Mouse (Mus musculus) CH12.LX (cell line): ENCODE data around the gene Phactr3. TPM values are rescaled to one million over a fixed set of nuclear protein-coding genes. Genes with fewer than 3 reads are reported as not detected.

ENCODE experiments used
- DNase-seq: peaks from one replicate; pipeline ENCODE4 v3.0.0-alpha.2; 2013; ENCODE audit errors: extremely low read depth
- H3K27ac ChIP-seq: 2 replicates; pipeline ENCODE4 v1.5.1; 2012; ENCODE audit warnings: low read depth, mild to moderate bottlenecking, control low read depth, moderate library complexity; ENCODE audit not compliant: insufficient read depth
- H3K27me3 ChIP-seq: replicated peaks from 2 replicates; pipeline ENCODE3; 2012; ENCODE audit warnings: inconsistent platforms
- H3K36me3 ChIP-seq, 2 experiments: replicated peaks in 1 of 2; 2 replicates each; pipeline versions ENCODE3 to v1.6.1; 2012; ENCODE audit warnings: inconsistent platforms in 1 of 2, low read length in 1 of 2, mild to moderate bottlenecking in 1 of 2, mixed read lengths in 1 of 2, moderate library complexity in 1 of 2; ENCODE audit not compliant: control insufficient read depth in 1 of 2, insufficient read depth in 1 of 2
- H3K4me1 ChIP-seq, 2 experiments: 2 replicates each; pipeline ENCODE4 v1.6.1; 2012; ENCODE audit warnings: inconsistent platforms in 1 of 2, moderate library complexity in 1 of 2; ENCODE audit not compliant: insufficient read depth in 2 of 2, control insufficient read depth in 1 of 2
- H3K4me2 ChIP-seq: 2 replicates; pipeline ENCODE4 v1.6.1; 2012; ENCODE audit warnings: low read depth, mild to moderate bottlenecking, control low read depth; ENCODE audit not compliant: poor library complexity, insufficient read depth, severe bottlenecking
- H3K4me3 ChIP-seq, 3 experiments: fragments of 150-350 bp in 1 of 3; sonication (generic) in 1 of 3; replicated peaks in 1 of 3; 2 replicates each; pipeline versions ENCODE3 to v1.5.1; 2011 to 2012; ENCODE audit warnings: low read depth in 2 of 3, low read length in 2 of 3, mild to moderate bottlenecking in 2 of 3, moderate library complexity in 2 of 3, control low read depth in 1 of 3, improper control_type of control experiment in 1 of 3, inconsistent platforms in 1 of 3, mixed read lengths in 1 of 3; ENCODE audit not compliant: poor library complexity in 1 of 3
- H3K79me2 ChIP-seq: replicated peaks from 2 replicates; pipeline ENCODE4 v1.6.1; 2012; ENCODE audit warnings: mild to moderate bottlenecking, moderate library complexity; ENCODE audit not compliant: control insufficient read depth, poor library complexity, insufficient read depth, severe bottlenecking; ENCODE audit errors: extremely low read depth
- H3K9ac ChIP-seq: 2 replicates; pipeline ENCODE4 v1.6.1; 2012; ENCODE audit warnings: low read depth, mild to moderate bottlenecking, control low read depth, moderate library complexity; ENCODE audit not compliant: insufficient read depth
- H3K9me3 ChIP-seq: replicated peaks from 2 replicates; pipeline ENCODE3; 2012; ENCODE audit warnings: low read length, inconsistent platforms, mixed read lengths
- BHLHE40 ChIP-seq: IDR thresholded peaks from 2 replicates; pipeline ENCODE4 v1.6.1; 2011; ENCODE audit warnings: mild to moderate bottlenecking, low read depth, low read length, improper control_type of control experiment
- CHD1 ChIP-seq: IDR thresholded peaks from 2 replicates; pipeline ENCODE4 v1.6.1; 2012; ENCODE audit warnings: low read depth, low read length, improper control_type of control experiment, inconsistent platforms
- CTCF ChIP-seq, 2 experiments: IDR thresholded peaks in 1 of 2; conservative IDR thresholded peaks in 1 of 2; 2 replicates each; pipeline ENCODE4 v1.5.1; 2011 to 2012; ENCODE audit warnings: low read depth in 2 of 2, low read length in 2 of 2, improper control_type of control experiment in 1 of 2, inconsistent platforms in 1 of 2, mild to moderate bottlenecking in 1 of 2, moderate library complexity in 1 of 2
- E2F4 ChIP-seq: IDR thresholded peaks from 2 replicates; pipeline ENCODE4 v1.6.1; 2011; ENCODE audit warnings: low read depth, low read length, improper control_type of control experiment; ENCODE audit not compliant: insufficient replicate concordance
- EP300 ChIP-seq: IDR thresholded peaks from 2 replicates; pipeline ENCODE4 v1.6.1; 2011; ENCODE audit warnings: low read length, improper control_type of control experiment
- HCFC1 ChIP-seq: IDR thresholded peaks from 2 replicates; pipeline ENCODE4 v1.6.1; 2012; ENCODE audit warnings: low read depth, mild to moderate bottlenecking, inconsistent platforms, low read length, improper control_type of control experiment
- IRF4 ChIP-seq: IDR thresholded peaks from 2 replicates; pipeline ENCODE4 v1.6.1; 2014; ENCODE audit warnings: low read depth, mild to moderate bottlenecking, inconsistent platforms, low read length, improper control_type of control experiment
- JUN ChIP-seq: IDR thresholded peaks from 2 replicates; pipeline ENCODE4 v1.6.1; 2011; ENCODE audit warnings: low read depth, mild to moderate bottlenecking, low read length, improper control_type of control experiment, moderate library complexity; ENCODE audit not compliant: insufficient read depth
- MXI1 ChIP-seq: IDR thresholded peaks from 2 replicates; pipeline ENCODE4 v1.6.1; 2011; ENCODE audit warnings: mild to moderate bottlenecking, low read depth, low read length, improper control_type of control experiment
- NELFE ChIP-seq: IDR thresholded peaks from 2 replicates; pipeline ENCODE4 v1.6.1; 2011; ENCODE audit warnings: low read depth, low read length, improper control_type of control experiment
- PAX5 ChIP-seq: IDR thresholded peaks from 2 replicates; pipeline ENCODE4 v1.6.1; 2012; ENCODE audit warnings: low read length, inconsistent platforms, mixed read lengths
- SIN3A ChIP-seq: IDR thresholded peaks from 2 replicates; pipeline ENCODE4 v1.6.1; 2012; ENCODE audit warnings: low read length, improper control_type of control experiment, inconsistent platforms
- UBTF ChIP-seq: IDR thresholded peaks from 2 replicates; pipeline ENCODE4 v1.6.1; 2012; ENCODE audit warnings: low read depth, mild to moderate bottlenecking, inconsistent platforms, low read length, improper control_type of control experiment, moderate library complexity
- ZKSCAN1 ChIP-seq: IDR thresholded peaks from 2 replicates; pipeline ENCODE4 v1.6.1; 2012; ENCODE audit warnings: low read depth, inconsistent platforms, low read length, improper control_type of control experiment, borderline replicate concordance
- ZMIZ1 ChIP-seq: IDR thresholded peaks from 2 replicates; pipeline ENCODE4 v1.6.1; 2012; ENCODE audit warnings: low read depth, mild to moderate bottlenecking, inconsistent platforms, low read length, improper control_type of control experiment
- dilution Hi-C: fragments of 300-500 bp; cut with MboI; formaldehyde crosslinking; loops from 2 replicates; pipeline ENCODE4 v1.14.3; 2020; ENCODE audit warnings: low sequenced_read_pairs; ENCODE audit not compliant: extremely low pct_unique_long_range_greater_than_20kb, extremely low pct_ligation_motif_present
- in situ Hi-C: fragments of 300-500 bp; cut with MboI; formaldehyde crosslinking; loops from 3 replicates; pipeline ENCODE4 v1.14.3; 2019; ENCODE audit warnings: low sequenced_read_pairs, low pct_ligation_motif_present, low pct_unique_long_range_greater_than_20kb, mixed read lengths
- polyA plus RNA-seq: library from polyadenylated mRNA; unstranded; fragments of >175 nt; gene quantifications from 2 replicates; pipeline ENCODE4 v1.2.1, GENCODE M21; 2012; ENCODE audit warnings: low read depth; ENCODE audit not compliant: insufficient read length
- total RNA-seq, 2 experiments: library from RNA; depleted of rRNA; stranded (reverse); fragments of 300-350 nt in 1 of 2; fragments of >200 nt in 1 of 2; gene quantifications; 2 replicates each; pipeline ENCODE4 v1.2.3; 2012 to 2014

Gene Phactr3
- total and polyA plus RNA-seq, 3 experiments, result 0.21 to 0.75 TPM; not detected in 1

DNA sequence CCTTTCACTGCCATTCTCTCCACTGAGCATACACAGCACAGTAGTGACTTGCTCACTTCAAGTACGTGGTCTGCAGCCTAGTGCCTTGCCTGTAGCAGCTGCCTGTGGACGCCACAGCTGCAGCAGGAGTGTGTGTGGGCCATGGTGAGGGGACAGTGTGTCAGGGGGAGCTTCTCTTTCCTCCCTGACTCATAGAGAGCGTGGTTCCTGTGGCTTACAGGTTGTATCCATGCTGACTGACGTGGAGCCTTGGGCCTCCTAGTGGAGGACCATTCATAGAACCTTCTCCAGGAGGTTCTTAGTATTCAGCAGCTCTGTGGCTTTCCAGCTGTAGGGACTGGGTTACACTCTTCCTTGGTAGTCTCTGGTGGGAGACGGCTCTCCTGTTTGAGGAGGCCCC, 9.8 kb downstream of the Phactr3 start:
- in situ Hi-C loops, result no loop called here
- no peaks in the 10 kb centered on the region for H3K79me2 ChIP-seq

GRCm38 (mm10) chr2:178129161-178129560, 10.4 kb downstream of the Phactr3 start:
- H3K9ac ChIP-seq, result no peak overlapping the region
- DNase-seq, result no peak
- H3K79me2 ChIP-seq, result no peaks in the 10 kb centered on the region
- peaks cover 84% of the 10 kb centered on the region for H3K27me3 ChIP-seq
- H3K4me2 ChIP-seq, result no peak overlapping the region
- no peaks in the 10 kb centered on the region for H3K4me1 ChIP-seq
- in situ Hi-C loops (no loop called here), dilution Hi-C loops (no loop called here)
- no peaks in the 10 kb centered on the region for H3K9me3 ChIP-seq
- TF ChIP-seq CHD1, result no peak
- H3K4me3 ChIP-seq, result no peak overlapping the region
- H3K27ac ChIP-seq, result no peak overlapping the region
- no peaks in the 10 kb centered on the region for H3K36me3 ChIP-seq

More for the DNA sequence above, 9.8 kb downstream of the Phactr3 start:
- H3K27ac ChIP-seq, result no peak overlapping the region
- no peak overlapping the region for H3K4me3 ChIP-seq
- no peak overlapping the region for H3K4me2 ChIP-seq
- dilution Hi-C loops, result no loop called here
- peaks cover 84% of the 10 kb centered on the region for H3K27me3 ChIP-seq
- no peak overlapping the region for H3K9ac ChIP-seq
- H3K9me3 ChIP-seq, result no peaks in the 10 kb centered on the region
- H3K36me3 ChIP-seq, result no peaks in the 10 kb centered on the region
- no peak for TF ChIP-seq MXI1
- TF ChIP-seq NELFE, result no peak
- no peak for TF ChIP-seq E2F4
- no peak for TF ChIP-seq ZKSCAN1
- no peak for TF ChIP-seq BHLHE40
- TF ChIP-seq CTCF (conservative IDR thresholded peaks at IDR 0.05 in 1 of 2, IDR thresholded peaks at IDR 0.05 in 1 of 2; ENCODE audit: low read depth in 2 of 2, low read length in 2 of 2), result no peak
- no peak for TF ChIP-seq SIN3A
- TF ChIP-seq HCFC1, result no peak
- TF ChIP-seq IRF4, result no peak
- TF ChIP-seq, all 38 proteins: peak for 0
- no peaks in the 10 kb centered on the region for H3K4me1 ChIP-seq
- DNase-seq, result no peak

GRCm38 (mm10) chr2:178129676-178130075, 10.9 kb downstream of the Phactr3 start:
- no peaks in the 10 kb centered on the region for H3K79me2 ChIP-seq
- in situ Hi-C loops (loop anchor here (10.0 kb wide), 1 partner anchor 135 kb away; no protein-coding TSS in a partner anchor), dilution Hi-C loops (no loop called here)
- no peak for TF ChIP-seq EP300
- TF ChIP-seq IRF4, result no peak
- no peak for TF ChIP-seq NELFE
- no peak for TF ChIP-seq E2F4
- no peak for TF ChIP-seq ZMIZ1
- TF ChIP-seq SIN3A, result no peak
- TF ChIP-seq PAX5, result no peak
- TF ChIP-seq JUN, result no peak
- no peak for TF ChIP-seq UBTF
- TF ChIP-seq ZKSCAN1, result no peak
- DNase-seq, result no peak
- H3K4me2 ChIP-seq, result no peak overlapping the region
- H3K36me3 ChIP-seq, result no peaks in the 10 kb centered on the region
- H3K4me3 ChIP-seq, result no peak overlapping the region
- no peak overlapping the region for H3K9ac ChIP-seq
- no peaks in the 10 kb centered on the region for H3K9me3 ChIP-seq
- no peak overlapping the region for H3K27ac ChIP-seq
- H3K27me3 ChIP-seq, result peaks cover 83% of the 10 kb centered on the region
- no peaks in the 10 kb centered on the region for H3K4me1 ChIP-seq
